Mouse (Mus musculus): ENCODE measurements around the gene Oxa1l. TPM values are rescaled to one million over a fixed set of nuclear protein-coding genes. Genes with fewer than 3 reads are reported as not detected.

Oxa1l gene
- polyA plus RNA-seq, 1 experiment from 2014 or later: 49.8 TPM

DNA sequence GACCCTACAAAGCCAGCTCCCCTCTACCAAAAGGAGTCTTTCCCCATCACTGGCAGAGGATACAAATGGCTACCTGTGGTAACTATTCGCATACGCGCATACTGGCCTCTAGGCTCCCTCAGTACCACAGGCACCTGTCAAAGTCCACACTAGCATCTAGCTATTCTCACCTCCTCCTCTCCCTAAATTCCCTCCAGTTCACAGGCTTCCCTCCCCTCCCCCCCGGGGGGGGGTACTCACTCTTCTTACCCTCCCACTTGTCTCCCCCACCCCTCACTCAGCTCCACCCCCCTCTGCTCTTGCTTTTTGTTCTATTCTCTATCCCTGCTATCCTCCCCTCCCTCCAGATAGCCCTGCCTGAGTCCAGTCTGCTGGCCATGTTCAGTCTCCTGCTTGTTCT is 20.0 kb downstream of the Oxa1l start:
- WGBS: 69% methylated on average over 4 of the region's 4 CpGs
- Histone ChIP-seq H3K4me3 (ENCODE audit: low read depth, low read length) (no peak overlapping the region), H3K27ac (ENCODE audit: low read depth, low read length) (no peak overlapping the region), H3K9me3 (ENCODE audit: control insufficient read depth, low read length) (no peaks in the 10 kb centered on the region), H3K27me3 (ENCODE audit: control insufficient read depth, insufficient read depth, low read length) (no peaks in the 10 kb centered on the region), H3K36me3 (ENCODE audit: control insufficient read depth, insufficient read depth, low read length) (no peaks in the 10 kb centered on the region), H3K4me1 (ENCODE audit: control insufficient read depth, insufficient read depth, low read length) (0 out of 2 replicates have a peak, but pooled peaks cover 4% of the 10 kb centered on the region), H3K4me2 (ENCODE audit: low read depth) (no peak overlapping the region), H3K9ac (ENCODE audit: low read length) (no peak overlapping the region)
- no peak for ATAC-seq (ENCODE audit: insufficient read depth, low FRiP score, low TSS enrichment)
- DNase-seq (ENCODE audit: low spot score): no peak

DNA sequence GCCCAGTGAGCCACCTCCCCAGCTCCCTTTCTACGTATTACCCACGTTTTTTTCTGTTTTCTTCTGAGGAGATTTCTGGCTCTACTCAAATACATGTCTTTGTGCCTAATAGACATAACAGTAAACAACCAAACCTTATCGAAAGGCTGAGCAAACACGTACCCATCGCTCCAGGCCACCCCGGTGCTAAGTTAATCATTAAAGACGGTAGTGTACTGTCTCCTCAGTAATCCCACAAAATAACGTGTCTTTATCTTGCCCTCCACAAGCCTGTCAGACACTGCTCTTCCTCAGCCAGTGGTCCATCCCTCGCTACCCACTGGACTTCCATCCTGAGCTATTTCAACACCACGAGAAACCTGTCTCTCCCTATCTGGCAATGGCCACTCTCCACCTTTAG is 21.2 kb downstream of the Oxa1l start:
- DNase-seq (ENCODE audit: low spot score) (no peak), ATAC-seq (ENCODE audit: insufficient read depth, low FRiP score, low TSS enrichment) (no peak)
- H3K9me3 ChIP-seq (ENCODE audit: control insufficient read depth, low read length): no peaks in the 10 kb centered on the region
- no peaks in the 10 kb centered on the region for H3K36me3 ChIP-seq (ENCODE audit: control insufficient read depth, insufficient read depth, low read length)
- H3K4me3 ChIP-seq (ENCODE audit: low read depth, low read length): no peak overlapping the region
- WGBS: 80% methylated on average over 10 of the region's 10 CpGs
- H3K9ac ChIP-seq (ENCODE audit: low read length): no peak overlapping the region
- H3K4me1 ChIP-seq (ENCODE audit: control insufficient read depth, insufficient read depth, low read length): 0 out of 2 replicates have a peak, but pooled peaks cover 4% of the 10 kb centered on the region
- no peaks in the 10 kb centered on the region for H3K27me3 ChIP-seq (ENCODE audit: control insufficient read depth, insufficient read depth, low read length)
- no peak overlapping the region for H3K27ac ChIP-seq (ENCODE audit: low read depth, low read length)
- H3K4me2 ChIP-seq (ENCODE audit: low read depth): no peak overlapping the region

DNA sequence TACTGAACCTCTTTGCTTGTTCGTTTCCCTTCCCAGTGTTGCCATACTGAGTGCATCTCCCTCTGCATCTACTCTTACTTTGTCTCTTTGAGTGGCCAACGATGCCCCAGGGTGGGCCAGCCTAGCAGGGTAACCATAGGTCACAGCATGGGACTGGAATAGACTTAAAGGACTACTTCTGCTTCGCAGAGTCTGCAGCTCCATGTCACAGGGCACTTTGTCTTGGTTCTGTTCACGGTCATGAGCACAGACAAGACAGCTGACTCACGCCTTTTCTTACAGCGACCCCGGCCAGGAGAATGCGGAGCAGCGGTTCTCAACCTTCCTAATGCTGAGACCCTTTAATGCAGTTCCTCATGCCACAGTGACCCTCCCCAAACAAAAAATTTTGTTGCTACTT is 22.0 kb downstream of the Oxa1l start:
- H3K36me3 ChIP-seq (ENCODE audit: control insufficient read depth, insufficient read depth, low read length): no peaks in the 10 kb centered on the region
- H3K4me2 ChIP-seq (ENCODE audit: low read depth): no peak overlapping the region
- H3K27me3 ChIP-seq (ENCODE audit: control insufficient read depth, insufficient read depth, low read length): no peaks in the 10 kb centered on the region
- DNase-seq (ENCODE audit: low spot score): no peak
- no peak for ATAC-seq (ENCODE audit: insufficient read depth, low FRiP score, low TSS enrichment)
- H3K27ac ChIP-seq (ENCODE audit: low read depth, low read length): no peak overlapping the region
- H3K9ac ChIP-seq (ENCODE audit: low read length): no peak overlapping the region
- WGBS: 58% methylated on average over 9 of the region's 9 CpGs
- 0 out of 2 replicates have a peak, but pooled peaks cover 4% of the 10 kb centered on the region for H3K4me1 ChIP-seq (ENCODE audit: control insufficient read depth, insufficient read depth, low read length)
- no peak overlapping the region for H3K4me3 ChIP-seq (ENCODE audit: low read depth, low read length)
- no peaks in the 10 kb centered on the region for H3K9me3 ChIP-seq (ENCODE audit: control insufficient read depth, low read length)

DNA sequence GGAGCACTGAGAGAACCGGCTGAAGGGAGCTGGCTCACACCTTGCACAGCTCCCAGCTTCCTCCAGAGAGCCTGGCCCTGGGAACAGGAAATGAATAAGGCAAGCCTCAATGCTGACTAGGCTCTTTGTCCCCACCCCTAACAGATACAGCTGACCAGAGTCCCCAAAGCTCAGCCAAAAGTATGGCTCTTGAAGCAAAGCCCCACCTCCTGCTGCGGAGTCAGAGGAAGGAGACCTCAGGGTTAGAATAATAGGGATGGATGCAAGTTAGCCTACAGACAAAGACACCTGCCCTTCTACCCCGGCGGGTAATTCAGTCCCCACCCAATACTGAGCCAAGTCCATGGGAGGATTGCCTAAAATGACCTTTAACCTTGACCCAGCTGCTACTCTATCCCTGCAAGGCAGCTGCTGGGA is 22.7 kb downstream of the Oxa1l start:
- H3K4me1 ChIP-seq (ENCODE audit: control insufficient read depth, insufficient read depth, low read length): 0 out of 2 replicates have a peak, but pooled peaks cover 4% of the 10 kb centered on the region
- H3K4me3 ChIP-seq (ENCODE audit: low read depth, low read length): no peak overlapping the region
- H3K36me3 ChIP-seq (ENCODE audit: control insufficient read depth, insufficient read depth, low read length): no peaks in the 10 kb centered on the region
- no peaks in the 10 kb centered on the region for H3K27me3 ChIP-seq (ENCODE audit: control insufficient read depth, insufficient read depth, low read length)
- no peak overlapping the region for H3K27ac ChIP-seq (ENCODE audit: low read depth, low read length)
- H3K9ac ChIP-seq (ENCODE audit: low read length): no peak overlapping the region
- WGBS: 66% methylated on average over 4 of the region's 4 CpGs
- ATAC-seq (ENCODE audit: insufficient read depth, low FRiP score, low TSS enrichment) (no peak), DNase-seq (ENCODE audit: low spot score) (no peak)
- H3K4me2 ChIP-seq (ENCODE audit: low read depth): no peak overlapping the region
- no peaks in the 10 kb centered on the region for H3K9me3 ChIP-seq (ENCODE audit: control insufficient read depth, low read length)

DNA sequence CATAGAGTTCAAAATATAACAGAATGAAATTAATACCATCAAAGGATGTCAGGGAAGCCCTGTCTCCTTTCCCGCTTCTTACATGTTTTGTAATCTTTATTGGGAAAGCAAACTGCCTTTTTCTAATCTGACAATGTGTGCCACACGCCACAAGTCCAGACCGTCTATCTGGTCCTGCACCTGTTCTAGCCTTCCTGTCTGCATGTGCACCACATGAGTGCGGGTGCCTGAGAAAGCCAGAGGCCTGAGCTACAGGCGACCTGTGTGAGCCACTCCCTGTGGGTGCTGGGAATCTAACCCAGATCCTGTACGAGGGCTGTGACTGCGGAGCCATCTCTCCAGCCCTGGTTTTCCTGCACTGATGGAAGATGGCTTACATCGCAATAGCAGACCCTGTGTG is 23.8 kb downstream of the Oxa1l start:
- Histone ChIP-seq H3K9me3 (ENCODE audit: control insufficient read depth, low read length) (no peaks in the 10 kb centered on the region), H3K27me3 (ENCODE audit: control insufficient read depth, insufficient read depth, low read length) (no peaks in the 10 kb centered on the region), H3K4me1 (ENCODE audit: control insufficient read depth, insufficient read depth, low read length) (0 out of 2 replicates have a peak, but pooled peaks cover 4% of the 10 kb centered on the region), H3K4me3 (ENCODE audit: low read depth, low read length) (no peak overlapping the region), H3K36me3 (ENCODE audit: control insufficient read depth, insufficient read depth, low read length) (no peaks in the 10 kb centered on the region), H3K4me2 (ENCODE audit: low read depth) (no peak overlapping the region), H3K27ac (ENCODE audit: low read depth, low read length) (no peak overlapping the region), H3K9ac (ENCODE audit: low read length) (no peak overlapping the region)
- WGBS: 92% methylated on average over 8 of the region's 8 CpGs
- DNase-seq (ENCODE audit: low spot score) (no peak), ATAC-seq (ENCODE audit: insufficient read depth, low FRiP score, low TSS enrichment) (no peak)

DNA sequence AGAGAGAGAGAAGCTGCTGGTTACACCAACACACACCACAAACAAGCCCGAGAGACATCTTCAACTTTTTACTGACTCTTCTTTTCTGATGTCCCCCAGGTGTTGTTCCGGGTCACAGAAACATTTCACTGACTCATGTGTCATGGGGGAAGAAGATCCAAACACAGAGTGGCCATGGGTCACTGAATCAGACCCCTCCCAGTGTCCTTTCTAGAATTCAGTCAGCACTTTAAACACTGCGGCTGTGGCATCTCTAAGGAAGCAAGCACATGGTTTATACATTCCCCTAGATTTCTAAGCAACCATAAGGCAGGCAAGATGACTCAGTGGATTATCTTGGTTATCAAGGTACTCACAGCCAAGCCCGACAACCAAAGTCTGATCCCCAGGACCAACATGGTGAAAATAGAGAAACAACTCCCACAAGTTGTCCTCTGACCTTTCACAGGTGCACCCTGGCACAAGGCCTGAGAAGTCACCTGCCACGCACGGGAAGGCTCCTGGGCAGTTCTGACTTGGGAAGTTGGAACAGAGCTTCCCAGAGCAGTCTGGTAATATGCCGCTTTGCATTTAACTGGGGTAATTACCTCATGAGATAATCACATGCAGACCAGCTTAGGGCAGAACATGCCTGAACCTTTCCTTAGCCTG is 25.5 kb downstream of the Oxa1l start:
- DNase-seq (ENCODE audit: low spot score) (no peak), ATAC-seq (ENCODE audit: insufficient read depth, low FRiP score, low TSS enrichment) (no peak)
- no peak overlapping the region for H3K4me3 ChIP-seq (ENCODE audit: low read depth, low read length)
- H3K9ac ChIP-seq (ENCODE audit: low read length): no peak overlapping the region
- H3K4me2 ChIP-seq (ENCODE audit: low read depth): no peak overlapping the region
- H3K36me3 ChIP-seq (ENCODE audit: control insufficient read depth, insufficient read depth, low read length): no peaks in the 10 kb centered on the region
- 79% methylated on average over 7 of the region's 7 CpGs for WGBS
- H3K4me1 ChIP-seq (ENCODE audit: control insufficient read depth, insufficient read depth, low read length): 0 out of 2 replicates have a peak, but pooled peaks cover 4% of the 10 kb centered on the region
- H3K27me3 ChIP-seq (ENCODE audit: control insufficient read depth, insufficient read depth, low read length): no peaks in the 10 kb centered on the region
- no peak overlapping the region for H3K27ac ChIP-seq (ENCODE audit: low read depth, low read length)
- no peaks in the 10 kb centered on the region for H3K9me3 ChIP-seq (ENCODE audit: control insufficient read depth, low read length)

DNA sequence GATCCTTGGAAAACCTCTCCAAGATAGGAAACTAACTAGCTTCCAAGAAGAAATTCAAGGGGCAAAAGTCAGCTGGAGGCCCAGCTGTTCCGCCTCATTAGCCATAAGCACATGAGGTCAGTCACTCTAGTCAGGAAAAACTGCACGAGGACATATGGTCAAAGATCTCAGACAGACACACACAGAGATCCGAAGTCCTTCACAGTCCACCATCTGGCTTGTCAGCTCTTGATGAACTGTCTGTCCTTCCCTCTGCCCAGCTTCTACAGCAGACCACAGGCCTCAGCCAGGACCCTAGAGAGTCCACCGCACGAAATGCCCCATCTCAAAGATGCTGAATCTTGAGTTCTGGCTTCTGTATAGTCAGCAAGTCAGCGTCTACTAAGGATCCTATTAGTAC is 26.9 kb downstream of the Oxa1l start:
- H3K4me2 ChIP-seq (ENCODE audit: low read depth): no peak overlapping the region
- WGBS: 42% methylated on average over 6 of the region's 6 CpGs
- no peaks in the 10 kb centered on the region for H3K9me3 ChIP-seq (ENCODE audit: control insufficient read depth, low read length)
- H3K4me3 ChIP-seq (ENCODE audit: low read depth, low read length): no peak overlapping the region
- no peak overlapping the region for H3K9ac ChIP-seq (ENCODE audit: low read length)
- no peak overlapping the region for H3K27ac ChIP-seq (ENCODE audit: low read depth, low read length)
- ATAC-seq (ENCODE audit: insufficient read depth, low FRiP score, low TSS enrichment): no peak
- no peaks in the 10 kb centered on the region for H3K27me3 ChIP-seq (ENCODE audit: control insufficient read depth, insufficient read depth, low read length)
- no peaks in the 10 kb centered on the region for H3K36me3 ChIP-seq (ENCODE audit: control insufficient read depth, insufficient read depth, low read length)
- H3K4me1 ChIP-seq (ENCODE audit: control insufficient read depth, insufficient read depth, low read length): 0 out of 2 replicates have a peak, but pooled peaks cover 3% of the 10 kb centered on the region
- DNase-seq (ENCODE audit: low spot score): no peak

DNA sequence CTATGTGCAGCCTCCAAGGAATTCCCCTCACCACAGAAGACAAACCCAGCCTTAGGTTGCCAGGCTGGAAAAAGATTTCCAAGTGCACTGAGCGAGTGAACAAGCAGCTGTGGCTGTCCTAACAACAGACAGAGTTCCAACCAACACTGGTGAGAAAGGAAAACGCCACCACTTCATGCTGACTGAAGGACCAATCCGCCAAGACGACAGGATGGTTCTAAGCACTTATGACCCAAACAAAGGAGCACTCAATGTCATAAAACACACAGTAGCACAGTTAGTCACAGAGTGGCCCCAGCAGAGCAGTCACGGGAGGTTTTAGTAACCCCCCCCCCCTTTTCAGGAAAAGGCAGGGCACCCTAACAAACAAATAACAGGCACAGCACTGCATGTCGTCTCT is 30.2 kb downstream of the Oxa1l start:
- Histone ChIP-seq H3K4me1 (ENCODE audit: control insufficient read depth, insufficient read depth, low read length) (no peaks in the 10 kb centered on the region), H3K36me3 (ENCODE audit: control insufficient read depth, insufficient read depth, low read length) (no peaks in the 10 kb centered on the region), H3K9me3 (ENCODE audit: control insufficient read depth, low read length) (no peaks in the 10 kb centered on the region), H3K27ac (ENCODE audit: low read depth, low read length) (no peak overlapping the region), H3K4me3 (ENCODE audit: low read depth, low read length) (no peak overlapping the region), H3K4me2 (ENCODE audit: low read depth) (no peak overlapping the region), H3K9ac (ENCODE audit: low read length) (no peak overlapping the region), H3K27me3 (ENCODE audit: control insufficient read depth, insufficient read depth, low read length) (no peaks in the 10 kb centered on the region)
- no peak for DNase-seq (ENCODE audit: low spot score)
- ATAC-seq (ENCODE audit: insufficient read depth, low FRiP score, low TSS enrichment): no peak
- 46% methylated on average over 6 of the region's 6 CpGs for WGBS

DNA sequence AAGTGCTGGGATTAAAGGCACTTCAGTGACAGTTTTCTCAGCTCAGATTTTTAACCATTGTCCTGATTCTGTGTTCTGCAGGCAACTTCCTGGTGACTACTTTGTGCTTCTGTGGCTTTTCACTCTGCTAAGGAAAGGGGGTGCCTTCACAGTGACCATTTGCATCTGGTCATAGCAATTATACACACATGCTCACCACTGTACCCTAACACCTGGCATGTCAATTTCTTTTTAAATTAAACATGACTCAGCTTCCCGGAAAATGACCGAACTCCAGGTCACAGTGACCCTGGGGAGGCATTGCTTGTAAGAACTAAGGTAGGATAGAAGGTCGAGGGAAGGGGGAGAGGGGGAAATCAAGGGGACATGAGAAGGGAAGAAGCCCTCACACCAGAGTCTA is 33.2 kb downstream of the Oxa1l start:
- Histone ChIP-seq H3K36me3 (ENCODE audit: control insufficient read depth, insufficient read depth, low read length) (no peaks in the 10 kb centered on the region), H3K4me3 (ENCODE audit: low read depth, low read length) (no peak overlapping the region), H3K9ac (ENCODE audit: low read length) (no peak overlapping the region), H3K27ac (ENCODE audit: low read depth, low read length) (no peak overlapping the region), H3K4me1 (ENCODE audit: control insufficient read depth, insufficient read depth, low read length) (no peaks in the 10 kb centered on the region), H3K9me3 (ENCODE audit: control insufficient read depth, low read length) (no peaks in the 10 kb centered on the region), H3K27me3 (ENCODE audit: control insufficient read depth, insufficient read depth, low read length) (no peaks in the 10 kb centered on the region), H3K4me2 (ENCODE audit: low read depth) (no peak overlapping the region)
- ATAC-seq (ENCODE audit: insufficient read depth, low FRiP score, low TSS enrichment) (no peak), DNase-seq (ENCODE audit: low spot score) (no peak)
- 71% methylated on average over 3 of the region's 3 CpGs for WGBS
